Mouse (Mus musculus) brain, embryonic 14.5 days (tissue): ENCODE results near the gene Ugt2a1.
"Not testable (repeated sequence)": the region's sequence is repeated elsewhere in the genome, so short reads cannot be mapped to it uniquely, and the experiment has no call there.

Experiments used
- CTCF ChIP-seq: fragments of 200-500 bp; IDR thresholded peaks from 2 replicates; pipeline ENCODE4 v1.5.1; 2012; ENCODE audit warnings: inconsistent platforms, mild to moderate bottlenecking, moderate library complexity, borderline replicate concordance; ENCODE audit not compliant: insufficient read depth, insufficient read length; ENCODE audit errors: extremely low read depth
- POLR2A ChIP-seq: fragments of 200-500 bp; IDR thresholded peaks from 2 replicates; pipeline ENCODE4 v1.6.1; 2012; ENCODE audit warnings: mild to moderate bottlenecking, inconsistent platforms, borderline replicate concordance; ENCODE audit not compliant: poor library complexity, insufficient read depth, insufficient read length, severe bottlenecking; ENCODE audit errors: extremely low read depth

DNA sequence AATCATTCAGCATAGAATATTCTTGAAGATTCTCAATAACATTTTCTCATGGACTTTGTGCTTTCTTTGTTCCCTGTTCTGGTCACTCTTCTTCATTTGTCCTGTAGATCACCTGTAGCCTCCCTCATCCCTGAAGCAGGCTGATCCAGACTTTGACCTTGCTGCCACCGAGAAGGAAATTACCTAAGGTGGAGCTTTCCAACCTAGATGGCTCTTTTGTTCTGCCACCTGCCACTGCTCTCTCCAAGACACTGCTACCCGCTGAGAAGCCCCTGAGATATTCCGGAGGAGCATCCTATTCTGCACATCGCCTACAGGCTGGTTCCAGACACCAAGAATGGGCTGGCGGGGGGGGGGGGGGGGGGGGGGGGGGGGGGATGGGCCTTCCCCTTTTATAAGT lies 38.2 kb downstream of the Ugt2a1 start:
- not testable (repeated sequence) for TF ChIP-seq CTCF, POLR2A
